Mouse (Mus musculus): ENCODE measurements around the gene Slc22a3. TPM values are rescaled to one million over a fixed set of nuclear protein-coding genes. Genes with fewer than 3 reads are reported as not detected.

The Slc22a3 gene
- polyA plus RNA-seq, 1 experiment from 2014 or later, result 0.16 TPM

DNA sequence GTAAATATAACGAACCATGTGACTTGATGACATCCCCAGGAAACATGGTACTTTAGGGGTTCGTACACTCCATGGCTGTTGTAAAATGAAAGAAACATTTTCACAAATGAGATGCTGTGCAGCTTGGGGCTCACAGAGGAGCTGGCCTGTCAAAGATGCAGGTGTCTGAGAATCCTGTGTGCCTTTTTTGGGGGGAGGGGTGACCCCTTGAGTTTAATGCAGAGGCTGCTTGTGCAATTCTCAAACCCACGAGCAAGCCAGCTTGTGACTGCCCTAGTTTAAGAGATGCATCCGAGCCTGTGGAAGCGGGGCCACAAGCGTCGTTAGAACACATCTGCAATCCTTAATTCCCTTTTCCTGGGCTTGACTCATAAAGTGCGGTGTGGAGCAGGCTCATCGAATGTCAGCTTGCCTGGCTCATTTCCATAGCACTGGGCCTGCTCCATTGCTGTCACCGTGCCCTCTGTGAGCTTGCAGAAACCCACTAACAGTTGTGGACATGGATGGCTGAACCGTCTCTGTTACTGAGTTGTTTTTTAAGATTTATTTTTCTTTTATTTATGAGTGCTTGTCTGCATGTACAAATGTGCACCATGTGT lies 98.1 kb downstream of the Slc22a3 start:
- 29% methylated on average over 11 of the region's 11 CpGs for WGBS
- H3K27ac ChIP-seq, result peak overlapping the region; percentile 41; the same call in 1 of the 2 replicates
- no peak overlapping the region for H3K4me2 ChIP-seq
- H3K27me3 ChIP-seq, result no peaks in the 10 kb centered on the region
- H3K9me3 ChIP-seq, result peaks cover 12% of the 10 kb centered on the region; the same call in 1 of the 2 replicates
- peaks cover 27% of the 10 kb centered on the region for H3K4me1 ChIP-seq (replicated peaks)
- no peaks in the 10 kb centered on the region for H3K36me3 ChIP-seq
- H3K9ac ChIP-seq (replicated peaks), result no peak overlapping the region
- no peak overlapping the region for H3K4me3 ChIP-seq (replicated peaks)
- ATAC-seq (ENCODE audit: insufficient number of reproducible peaks, insufficient read depth, low FRiP score, low TSS enrichment, low read depth), result no peak

DNA sequence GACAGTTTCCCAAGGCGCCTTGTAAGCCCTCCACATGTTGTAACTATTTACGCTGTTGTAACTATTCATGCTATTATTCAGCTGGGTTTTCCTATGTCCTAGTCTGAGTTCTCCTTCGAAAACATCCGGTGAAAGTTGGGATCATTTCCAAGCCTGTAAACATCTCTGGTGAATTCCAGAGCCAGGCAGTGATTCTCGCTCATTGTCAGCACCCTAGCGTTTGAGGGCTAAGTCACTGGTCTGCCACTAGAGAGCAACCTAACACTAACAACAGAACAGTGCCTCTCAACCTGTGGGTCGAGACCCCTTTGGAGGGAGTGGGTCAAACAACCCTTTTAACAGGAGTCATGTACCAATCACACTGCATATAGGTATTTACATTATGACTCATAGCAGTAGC lies 104.1 kb downstream of the Slc22a3 start:
- no peak overlapping the region for H3K4me3 ChIP-seq (replicated peaks)
- H3K36me3 ChIP-seq, result no peaks in the 10 kb centered on the region
- H3K4me1 ChIP-seq (replicated peaks), result peaks cover 6% of the 10 kb centered on the region; the same call in 1 of the 2 replicates
- WGBS, result 65% methylated on average over 7 of the region's 7 CpGs
- no peak overlapping the region for H3K4me2 ChIP-seq
- no peaks in the 10 kb centered on the region for H3K27me3 ChIP-seq
- peaks cover 15% of the 10 kb centered on the region; the same call in 1 of the 2 replicates for H3K9me3 ChIP-seq
- H3K9ac ChIP-seq (replicated peaks), result no peak overlapping the region
- ATAC-seq (ENCODE audit: insufficient number of reproducible peaks, insufficient read depth, low FRiP score, low TSS enrichment, low read depth), result no peak
- H3K27ac ChIP-seq, result no peak overlapping the region

DNA sequence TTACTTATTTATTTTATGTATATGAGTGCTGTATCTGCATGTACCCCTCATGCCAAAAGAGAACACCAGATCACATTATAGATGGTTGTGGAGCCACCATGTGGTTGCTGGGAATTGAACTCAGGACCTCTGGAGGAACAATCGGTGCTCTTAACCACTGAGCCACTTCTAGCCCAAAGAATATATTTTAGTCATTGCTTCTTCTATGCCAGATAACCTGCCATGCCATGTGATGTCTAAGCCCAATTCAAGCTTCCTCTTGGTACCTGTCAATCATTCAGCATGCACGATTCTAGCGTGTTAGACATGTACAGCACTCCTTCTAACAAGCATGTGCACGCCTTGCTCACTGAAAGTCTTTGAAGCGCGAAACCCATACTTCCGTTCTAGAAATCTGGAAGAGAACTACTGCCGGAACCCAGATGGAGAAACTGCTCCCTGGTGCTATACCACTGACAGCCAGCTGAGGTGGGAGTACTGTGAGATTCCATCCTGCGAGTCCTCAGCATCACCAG lies 111.3 kb downstream of the Slc22a3 start:
- Histone ChIP-seq H3K27ac (no peak overlapping the region), H3K36me3 (no peaks in the 10 kb centered on the region), H3K9me3 (no peaks in the 10 kb centered on the region), H3K4me2 (no peak overlapping the region), H3K9ac (replicated peaks) (no peak overlapping the region), H3K4me3 (replicated peaks) (no peak overlapping the region), H3K27me3 (no peaks in the 10 kb centered on the region), H3K4me1 (replicated peaks) (peaks cover 15% of the 10 kb centered on the region)
- ATAC-seq (ENCODE audit: insufficient number of reproducible peaks, insufficient read depth, low FRiP score, low TSS enrichment, low read depth), result no peak
- WGBS, result 87% methylated on average over 9 of the region's 9 CpGs

DNA sequence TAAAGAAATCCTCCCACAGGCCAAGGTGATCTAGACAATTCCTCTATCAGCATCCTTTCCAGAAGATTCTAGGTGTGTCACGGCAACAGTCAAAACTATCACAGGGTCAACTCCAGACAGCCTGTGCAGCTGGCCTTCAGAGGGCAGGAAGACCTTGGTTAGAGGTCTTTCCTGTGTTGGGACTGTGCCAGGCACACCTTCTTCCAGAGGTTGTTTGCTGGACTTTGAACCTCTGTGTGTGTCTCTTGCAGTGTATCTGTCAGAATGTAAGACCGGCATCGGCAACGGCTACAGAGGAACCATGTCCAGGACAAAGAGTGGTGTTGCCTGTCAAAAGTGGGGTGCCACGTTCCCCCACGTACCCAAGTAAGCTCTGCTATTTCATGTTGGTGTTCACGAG lies 119.3 kb downstream of the Slc22a3 start:
- no peak overlapping the region for H3K4me3 ChIP-seq (replicated peaks)
- peaks cover 17% of the 10 kb centered on the region; the same call in 1 of the 2 replicates for H3K4me1 ChIP-seq (replicated peaks)
- no peak overlapping the region for H3K27ac ChIP-seq
- 93% methylated on average over 7 of the region's 7 CpGs for WGBS
- no peak overlapping the region for H3K4me2 ChIP-seq
- no peak overlapping the region for H3K9ac ChIP-seq (replicated peaks)
- no peaks in the 10 kb centered on the region for H3K36me3 ChIP-seq
- ATAC-seq (ENCODE audit: insufficient number of reproducible peaks, insufficient read depth, low FRiP score, low TSS enrichment, low read depth), result no peak
- H3K27me3 ChIP-seq, result no peaks in the 10 kb centered on the region
- no peaks in the 10 kb centered on the region for H3K9me3 ChIP-seq

DNA sequence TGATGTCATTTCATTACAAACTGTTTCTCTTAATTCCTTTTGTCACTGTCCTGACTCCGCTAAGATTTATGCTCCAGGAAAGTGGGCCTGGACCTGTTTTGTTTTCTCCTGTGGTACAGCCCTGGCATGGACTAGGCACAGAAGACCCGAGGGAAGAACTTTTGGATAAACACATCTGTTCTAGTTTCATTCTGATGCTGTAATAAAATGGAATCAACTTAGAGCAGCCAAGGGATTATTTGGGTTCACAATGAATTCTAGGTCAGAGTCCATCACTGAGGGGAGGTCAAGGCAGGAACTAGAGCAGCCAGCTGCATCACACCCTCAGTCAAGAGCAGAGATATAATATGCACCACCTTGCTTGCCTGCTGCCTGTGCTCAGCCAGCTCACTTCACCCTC lies 119.7 kb downstream of the Slc22a3 start:
- Histone ChIP-seq H3K27ac (no peak overlapping the region), H3K4me1 (replicated peaks) (peaks cover 17% of the 10 kb centered on the region; the same call in 1 of the 2 replicates), H3K27me3 (no peaks in the 10 kb centered on the region), H3K36me3 (no peaks in the 10 kb centered on the region), H3K4me2 (no peak overlapping the region), H3K9ac (replicated peaks) (no peak overlapping the region), H3K4me3 (replicated peaks) (no peak overlapping the region), H3K9me3 (no peaks in the 10 kb centered on the region)
- no peak for ATAC-seq (ENCODE audit: insufficient number of reproducible peaks, insufficient read depth, low FRiP score, low TSS enrichment, low read depth)
- 75% methylated on average over 2 of the region's 2 CpGs for WGBS

DNA sequence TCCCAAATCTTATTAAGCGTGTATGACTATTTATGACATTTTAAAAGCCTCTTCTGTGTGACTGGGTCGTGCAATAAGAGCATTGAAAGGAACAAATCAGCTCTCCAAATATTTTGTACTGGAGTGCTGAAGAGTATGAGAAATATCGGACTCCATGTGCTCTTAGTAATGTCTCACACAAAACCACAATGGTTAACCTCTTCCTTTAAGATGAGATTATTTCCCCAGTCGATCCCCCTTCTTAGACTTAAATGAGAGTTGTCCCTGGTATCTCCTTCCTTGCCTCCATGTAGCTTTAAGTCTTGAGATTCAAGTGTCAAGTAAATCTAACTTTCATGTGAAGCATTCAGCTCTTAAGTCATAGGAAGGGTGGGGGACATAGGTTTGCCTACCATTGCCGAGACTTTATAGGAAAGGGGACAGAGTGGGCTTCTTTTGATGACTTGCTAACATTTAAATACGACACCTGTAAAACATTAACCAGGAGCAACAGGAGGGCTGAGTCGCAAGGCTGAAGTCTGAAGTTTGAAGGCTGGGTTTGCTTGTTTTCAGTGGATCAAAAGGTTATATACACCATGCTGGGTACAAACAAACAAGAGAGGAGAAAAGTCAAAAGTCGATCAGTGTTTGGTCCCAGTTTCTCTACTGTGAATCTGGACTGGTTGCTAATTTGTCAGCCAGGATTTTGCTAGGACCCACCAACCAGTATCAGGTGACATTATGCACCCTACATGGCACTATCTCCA lies 122.3 kb downstream of the Slc22a3 start:
- Histone ChIP-seq H3K9me3 (no peaks in the 10 kb centered on the region), H3K27me3 (no peaks in the 10 kb centered on the region), H3K4me2 (no peak overlapping the region), H3K27ac (no peak overlapping the region), H3K4me1 (replicated peaks) (peaks cover 17% of the 10 kb centered on the region; the same call in 1 of the 2 replicates), H3K9ac (replicated peaks) (no peak overlapping the region), H3K4me3 (replicated peaks) (no peak overlapping the region), H3K36me3 (no peaks in the 10 kb centered on the region)
- ATAC-seq (ENCODE audit: insufficient number of reproducible peaks, insufficient read depth, low FRiP score, low TSS enrichment, low read depth), result no peak
- WGBS, result 53% methylated on average over 8 of the region's 8 CpGs

DNA sequence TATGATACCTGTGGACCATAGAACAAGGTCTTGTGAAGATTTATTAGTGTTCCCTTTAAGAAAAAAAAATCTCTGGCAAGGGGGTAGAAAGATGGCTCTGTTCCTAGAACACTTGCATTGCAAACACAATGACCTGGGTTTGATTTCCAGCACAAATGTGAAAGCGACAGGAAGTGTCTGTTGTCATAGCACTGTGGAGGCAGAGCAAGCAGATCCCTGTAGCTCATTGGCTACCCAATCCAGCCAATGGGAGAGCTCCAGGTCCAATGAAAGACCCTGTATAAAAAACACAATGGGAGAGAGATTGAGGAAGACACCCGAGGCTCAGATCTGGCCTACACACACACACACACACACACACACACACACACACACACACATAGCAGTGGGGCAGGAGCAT lies 125.0 kb downstream of the Slc22a3 start:
- 59% methylated on average over 2 of the region's 2 CpGs for WGBS
- Histone ChIP-seq H3K36me3 (no peaks in the 10 kb centered on the region), H3K9me3 (no peaks in the 10 kb centered on the region), H3K4me3 (replicated peaks) (no peak overlapping the region), H3K4me1 (replicated peaks) (peaks cover 17% of the 10 kb centered on the region; the same call in 1 of the 2 replicates), H3K27me3 (no peaks in the 10 kb centered on the region), H3K4me2 (no peak overlapping the region), H3K27ac (no peak overlapping the region), H3K9ac (replicated peaks) (no peak overlapping the region)
- ATAC-seq (ENCODE audit: insufficient number of reproducible peaks, insufficient read depth, low FRiP score, low TSS enrichment, low read depth), result no peak

DNA sequence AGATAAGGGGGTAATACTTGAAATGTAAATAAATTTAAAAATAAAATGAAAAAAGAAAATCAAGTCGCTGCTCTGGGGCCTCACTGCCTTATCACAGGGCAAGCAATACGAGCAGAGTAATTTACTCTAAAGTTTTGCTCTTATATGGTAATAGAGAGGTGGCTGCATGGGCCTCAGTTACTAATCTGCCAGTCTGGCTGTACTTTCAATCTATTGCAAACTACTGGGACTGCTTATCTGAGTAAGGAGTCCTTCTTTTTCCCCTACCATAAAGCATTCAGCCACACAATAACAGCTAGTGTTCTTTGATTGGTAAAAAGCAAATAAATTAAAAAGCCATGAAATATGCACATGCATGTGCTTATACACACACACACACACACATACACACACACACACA lies 125.9 kb downstream of the Slc22a3 start:
- Histone ChIP-seq H3K4me1 (replicated peaks) (peaks cover 12% of the 10 kb centered on the region; the same call in 1 of the 2 replicates), H3K4me2 (no peak overlapping the region), H3K4me3 (replicated peaks) (no peak overlapping the region), H3K9ac (replicated peaks) (no peak overlapping the region), H3K9me3 (no peaks in the 10 kb centered on the region), H3K27ac (no peak overlapping the region), H3K36me3 (no peaks in the 10 kb centered on the region), H3K27me3 (no peaks in the 10 kb centered on the region)
- WGBS, result 91% methylated on average over 2 of the region's 2 CpGs
- ATAC-seq (ENCODE audit: insufficient number of reproducible peaks, insufficient read depth, low FRiP score, low TSS enrichment, low read depth), result no peak

DNA sequence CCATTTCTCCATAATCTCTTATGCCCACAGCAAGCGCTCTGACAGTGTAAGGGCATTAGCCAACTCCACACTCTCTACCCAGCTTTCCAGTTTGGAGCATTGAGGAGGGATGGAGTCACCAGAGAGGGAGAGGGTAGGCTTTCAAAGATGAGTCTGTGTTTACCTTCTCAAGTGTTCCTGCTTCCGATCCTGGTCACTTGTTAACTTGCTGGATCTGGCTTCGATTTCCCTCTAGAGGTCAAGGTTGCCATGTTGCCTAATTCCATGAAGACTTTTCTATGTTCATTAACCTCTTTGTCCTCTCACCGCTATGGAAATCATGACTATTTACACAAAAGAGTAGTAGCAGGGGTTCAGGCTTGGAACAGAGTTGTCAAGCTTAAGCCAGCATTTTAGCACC lies 127.2 kb downstream of the Slc22a3 start:
- Histone ChIP-seq H3K27me3 (no peaks in the 10 kb centered on the region), H3K27ac (no peak overlapping the region), H3K4me3 (replicated peaks) (no peak overlapping the region), H3K4me1 (replicated peaks) (0 out of 2 replicates have a peak, but pooled peaks cover 1% of the 10 kb centered on the region), H3K9me3 (no peaks in the 10 kb centered on the region), H3K36me3 (no peaks in the 10 kb centered on the region), H3K4me2 (no peak overlapping the region), H3K9ac (replicated peaks) (no peak overlapping the region)
- WGBS, result 81% methylated on average over 4 of the region's 4 CpGs
- ATAC-seq (ENCODE audit: insufficient number of reproducible peaks, insufficient read depth, low FRiP score, low TSS enrichment, low read depth), result no peak

DNA sequence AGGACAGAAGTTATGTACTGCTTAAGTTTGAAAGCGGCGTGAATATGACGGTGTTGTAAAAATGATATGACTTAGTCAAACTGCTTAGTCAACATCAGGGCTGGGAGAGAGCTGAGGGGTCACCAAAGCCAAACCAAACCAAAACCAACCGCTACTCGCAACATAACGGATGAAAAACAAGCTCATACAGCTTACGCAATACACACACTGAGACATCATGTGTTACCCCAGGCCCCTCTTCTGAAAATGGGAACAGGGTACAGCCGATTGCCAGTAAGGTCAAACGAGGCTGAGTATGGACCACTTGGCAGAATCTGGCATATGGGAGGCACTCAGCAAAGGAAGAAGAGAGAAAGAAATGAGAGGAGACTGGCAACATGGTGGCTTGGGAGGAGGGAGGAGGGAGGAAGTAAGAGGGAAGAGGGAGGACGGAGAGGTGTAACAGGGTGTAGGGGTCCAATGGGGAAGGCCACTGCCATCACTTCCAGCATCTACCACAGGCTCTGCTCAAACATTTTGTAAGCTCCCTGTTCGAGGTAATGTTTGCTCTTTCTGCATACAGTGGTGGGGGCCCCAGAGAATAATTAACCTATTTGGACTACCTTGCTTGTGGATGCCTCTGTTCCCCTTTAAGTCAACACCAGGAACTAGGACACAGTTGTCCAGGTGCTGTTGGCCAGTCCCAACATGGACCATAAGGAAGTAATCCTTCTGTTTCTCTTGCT lies 129.4 kb downstream of the Slc22a3 start, which contains the start of gene Plg:
TSS of gene Plg (plus strand) at position 628 of the 725 bp plus-strand sequence.
- WGBS, result 90% methylated on average over 11 of the region's 11 CpGs
- no peak for ATAC-seq (ENCODE audit: insufficient number of reproducible peaks, insufficient read depth, low FRiP score, low TSS enrichment, low read depth)

DNA sequence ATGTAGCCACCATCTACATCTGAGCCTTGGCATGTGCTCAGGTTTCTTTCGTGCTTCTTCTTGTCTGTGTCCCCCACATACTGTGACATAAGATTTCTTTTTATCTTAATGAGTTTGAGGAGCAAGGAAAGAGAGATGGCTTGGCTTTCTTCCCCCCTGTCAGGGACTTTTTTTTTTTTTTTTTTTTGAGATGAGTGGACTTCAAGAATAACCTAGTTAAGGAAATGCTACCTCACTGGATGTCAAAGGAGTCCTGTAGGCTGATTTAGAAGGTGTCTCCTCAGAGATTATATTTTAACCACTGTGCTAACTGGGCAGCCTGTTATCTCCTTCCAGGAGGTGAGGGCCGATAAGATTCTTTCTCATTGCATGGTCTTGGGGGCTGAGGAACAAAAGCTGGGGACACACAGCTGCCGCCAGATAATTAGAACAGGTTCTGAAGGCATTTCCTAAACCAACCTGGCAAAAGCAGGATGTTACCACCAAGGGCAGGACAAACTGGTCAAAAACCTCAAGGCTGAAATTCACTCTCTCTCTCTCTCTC lies 133.8 kb downstream of the Slc22a3 start:
- 72% methylated on average over 3 of the region's 3 CpGs for WGBS
- no peak overlapping the region for H3K27ac ChIP-seq
- H3K27me3 ChIP-seq, result no peaks in the 10 kb centered on the region
- H3K36me3 ChIP-seq, result no peaks in the 10 kb centered on the region
- H3K9me3 ChIP-seq, result no peaks in the 10 kb centered on the region
- no peak for ATAC-seq (ENCODE audit: insufficient number of reproducible peaks, insufficient read depth, low FRiP score, low TSS enrichment, low read depth)
- H3K9ac ChIP-seq (replicated peaks), result no peak overlapping the region
- no peak overlapping the region for H3K4me3 ChIP-seq (replicated peaks)
- H3K4me1 ChIP-seq (replicated peaks), result peaks cover 5% of the 10 kb centered on the region; the same call in 1 of the 2 replicates
- H3K4me2 ChIP-seq, result no peak overlapping the region

More for the DNA sequence above, 129.4 kb downstream of the Slc22a3 start, which contains the start of gene Plg:
- H3K27me3 ChIP-seq, result no peaks in the 10 kb centered on the region
- no peak within 1 kb of the TSS for H3K27ac ChIP-seq
- H3K4me1 ChIP-seq (replicated peaks), result no peaks in the 10 kb centered on the region
- no peak within 1 kb of the TSS for H3K4me3 ChIP-seq (replicated peaks)
- no peak within 1 kb of the TSS for H3K4me2 ChIP-seq
- no peaks in the 10 kb centered on the region for H3K36me3 ChIP-seq
- H3K9ac ChIP-seq (replicated peaks), result no peak within 1 kb of the TSS
- no peaks in the 10 kb centered on the region for H3K9me3 ChIP-seq

Measured in limb, embryonic 12.5 days (tissue).